Mouse (Mus musculus) cortical plate, adult 2 months (tissue): ENCODE measurements around the gene Rnf115.

Source experiments
- CTCF ChIP-seq: fragments of 200-500 bp; IDR thresholded peaks from 2 replicates; pipeline ENCODE4 v1.5.1; 2011; ENCODE audit warnings: mild to moderate bottlenecking, control low read depth, low read length; ENCODE audit not compliant: insufficient read depth; ENCODE audit errors: extremely low read depth
- POLR2A ChIP-seq: fragments of 200-500 bp; IDR thresholded peaks from 2 replicates; pipeline ENCODE4 v1.6.1; 2011; ENCODE audit warnings: mild to moderate bottlenecking, low read length, control low read depth; ENCODE audit not compliant: insufficient read depth; ENCODE audit errors: extremely low read depth

- no peak for TF ChIP-seq CTCF
- no peak for TF ChIP-seq POLR2A
Observed at GRCm38 (mm10) chr3:96834587-96835348, 107.3 kb downstream of the Rnf115 start.
